Comparison of ENCODE assay signal across 14 mouse cellular contexts in the genomic region with DNA sequence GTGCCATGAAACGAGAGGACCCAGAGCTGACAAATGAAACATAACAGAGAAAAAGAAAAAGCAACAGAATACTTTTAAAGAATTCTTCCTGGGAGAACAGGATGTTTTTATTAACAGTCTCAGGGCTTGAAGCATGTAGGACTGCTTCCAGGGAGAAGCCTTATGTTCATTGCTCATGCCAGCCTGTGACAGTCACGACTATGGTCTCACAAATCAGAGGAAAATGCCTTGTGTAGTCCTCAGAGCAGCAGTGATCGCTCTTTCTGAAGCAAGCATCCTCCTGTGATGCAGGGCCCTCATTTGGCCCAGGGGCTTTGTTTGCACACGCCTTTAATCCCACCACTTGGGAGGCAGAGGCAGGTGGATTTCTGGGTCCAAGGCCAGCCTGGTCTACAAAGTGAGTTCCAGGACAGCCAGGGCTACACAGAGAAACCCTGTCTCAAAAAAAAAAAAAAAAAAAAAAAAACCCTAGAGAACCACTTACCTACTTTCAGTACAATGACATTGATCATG.
DNase-seq lines count a peak whose midpoint lies in the region; ATAC-seq lines count a peak whose summit lies in the region.
"Had no signal": no experiment of that assay in that cellular context is flagged by ENCODE, and none has a peak within 500 bp of the region (broad histone marks: within the 10 kb centered on the region; RNA-seq: fewer than 3 reads in every experiment).

No protein-coding gene starts in this region.

- no peaks in the 10 kb centered on the region for H3K4me1 ChIP-seq in forebrain, embryonic 16.5 days (replicated peaks; ENCODE audit: control insufficient read depth, insufficient read depth, low read length)
- no peaks in the 10 kb centered on the region for H3K4me1 ChIP-seq in forebrain, embryonic 13.5 days
- H3K4me1 ChIP-seq in hindbrain, embryonic 12.5 days = no peaks in the 10 kb centered on the region
- H3K4me1 ChIP-seq: embryonic facial prominence, embryonic 12.5 days; lung, embryonic 15.5 days had no signal

- no peaks in the 10 kb centered on the region for H3K27me3 ChIP-seq in forebrain, embryonic 16.5 days (replicated peaks; ENCODE audit: control insufficient read depth, insufficient read depth, low read length)
- no peaks in the 10 kb centered on the region for H3K27me3 ChIP-seq in forebrain, embryonic 13.5 days
- H3K27me3 ChIP-seq in hindbrain, embryonic 12.5 days = no peaks in the 10 kb centered on the region
- H3K27me3 ChIP-seq: embryonic facial prominence, embryonic 12.5 days; lung, embryonic 15.5 days had no signal

- peak overlapping the region; percentile 5 for H3K27ac ChIP-seq in forebrain, embryonic 16.5 days (ENCODE audit: low read length)
- H3K27ac ChIP-seq in forebrain, embryonic 13.5 days = no peak overlapping the region
- H3K27ac ChIP-seq in hindbrain, embryonic 12.5 days = no peak overlapping the region
- H3K27ac ChIP-seq: embryonic facial prominence, embryonic 12.5 days; hindbrain, postnatal 0 days; lung, embryonic 15.5 days had no signal

- no peak overlapping the region for H3K4me2 ChIP-seq in forebrain, embryonic 16.5 days (ENCODE audit: low read length)
- H3K4me2 ChIP-seq in forebrain, embryonic 13.5 days = no peak overlapping the region
- H3K4me2 ChIP-seq in hindbrain, embryonic 12.5 days (replicated peaks) = no peak overlapping the region
- H3K4me2 ChIP-seq: embryonic facial prominence, embryonic 12.5 days; lung, embryonic 15.5 days had no signal

- no peaks in the 10 kb centered on the region for H3K9me3 ChIP-seq in forebrain, embryonic 16.5 days (ENCODE audit: control insufficient read depth, low read length)
- H3K9me3 ChIP-seq in forebrain, embryonic 13.5 days (replicated peaks) = no peaks in the 10 kb centered on the region
- no peaks in the 10 kb centered on the region for H3K9me3 ChIP-seq in hindbrain, embryonic 12.5 days (replicated peaks)
- H3K9me3 ChIP-seq: embryonic facial prominence, embryonic 12.5 days; lung, embryonic 15.5 days had no signal

- intact Hi-C loops in heart, postnatal 10 days (cut with DNase I) = no loop called here

- peak; percentile 84 for ATAC-seq in forebrain, embryonic 16.5 days
- no peak for ATAC-seq in forebrain, embryonic 13.5 days
- no peak for ATAC-seq in hindbrain, embryonic 12.5 days (ENCODE audit: low FRiP score)
- ATAC-seq: hindbrain, postnatal 0 days had no signal

- peak; percentile 28 for DNase-seq in brain, embryonic 18.5 days (ENCODE audit: low read depth, low spot score)
- peak; percentile 53 to 72 for DNase-seq in cerebellum, postnatal 14 days
- DNase-seq in left cerebral cortex, adult 18-20 months (ENCODE audit: low spot score in 2 of 2) = peak; percentile 52 to 54
- no peak for DNase-seq in heart, postnatal 10 days
- DNase-seq in thymus, adult 18-20 months = no peak
- DNase-seq: adrenal gland, postnatal 10 days; heart, adult 18-20 months; kidney, adult 9 months had no signal

- no peak overlapping the region for H3K4me3 ChIP-seq in forebrain, embryonic 16.5 days (replicated peaks; ENCODE audit: low read length)
- no peak overlapping the region for H3K4me3 ChIP-seq in forebrain, embryonic 13.5 days
- no peak overlapping the region for H3K4me3 ChIP-seq in hindbrain, embryonic 12.5 days
- H3K4me3 ChIP-seq: embryonic facial prominence, embryonic 12.5 days; lung, embryonic 15.5 days had no signal

- H3K36me3 ChIP-seq in forebrain, embryonic 16.5 days (ENCODE audit: control insufficient read depth, insufficient read depth) = no peaks in the 10 kb centered on the region
- H3K36me3 ChIP-seq in forebrain, embryonic 13.5 days (ENCODE audit: poor library complexity, severe bottlenecking) = no peaks in the 10 kb centered on the region
- no peaks in the 10 kb centered on the region for H3K36me3 ChIP-seq in hindbrain, embryonic 12.5 days
- H3K36me3 ChIP-seq: embryonic facial prominence, embryonic 12.5 days; lung, embryonic 15.5 days had no signal

- no peak overlapping the region for H3K9ac ChIP-seq in forebrain, embryonic 16.5 days (replicated peaks; ENCODE audit: low read depth, low read length)
- no peak overlapping the region for H3K9ac ChIP-seq in forebrain, embryonic 13.5 days
- H3K9ac ChIP-seq in hindbrain, embryonic 12.5 days = no peak overlapping the region
- H3K9ac ChIP-seq: embryonic facial prominence, embryonic 12.5 days; lung, embryonic 15.5 days had no signal

- 73% methylated on average over 4 of the region's 4 CpGs for WGBS in forebrain, embryonic 16.5 days
- 74% methylated on average over 4 of the region's 4 CpGs for WGBS in forebrain, embryonic 13.5 days
- WGBS in hindbrain, embryonic 12.5 days = 81% methylated on average over 4 of the region's 4 CpGs

Comparison
In these comparisons a context has a peak if more than half of its experiments do, and no peak if none do; other contexts are left out.
1. DNase-seq: peak in brain, embryonic 18.5 days (single experiment), cerebellum, postnatal 14 days (2 of 2) and left cerebral cortex, adult 18-20 months (2 of 2); none in heart, postnatal 10 days (0 of 2) and thymus, adult 18-20 months (0 of 2).